Mouse (Mus musculus) megakaryocyte, adult 5-6 weeks (primary cell): ENCODE measurements around the gene Dnah2. TPM values are rescaled to one million over a fixed set of nuclear protein-coding genes. Genes with fewer than 3 reads are reported as not detected.
"Not testable (repeated sequence)": the region's sequence is repeated elsewhere in the genome, so short reads cannot be mapped to it uniquely, and the experiment has no call there.

Experiments used
- ATAC-seq: 2 replicates; pipeline ENCODE4 v1.8.0; 2016; ENCODE audit warnings: mild to moderate bottlenecking, inconsistent platforms; ENCODE audit not compliant: poor library complexity, severe bottlenecking
- total RNA-seq, 2 experiments: library from RNA; stranded (forward) in 1 of 2; stranded (reverse) in 1 of 2; fragments of 153-499, 151-499 nt in 1 of 2; fragments of 221-1000, 200-1000 nt in 1 of 2; gene quantifications; 2 replicates each; pipeline versions ENCODE4 v1.2.3 to v1.2.4; 2015 to 2017

The Dnah2 gene
- total RNA-seq, 2 experiments from 2014 or later: 0.54 to 2.1 TPM

DNA sequence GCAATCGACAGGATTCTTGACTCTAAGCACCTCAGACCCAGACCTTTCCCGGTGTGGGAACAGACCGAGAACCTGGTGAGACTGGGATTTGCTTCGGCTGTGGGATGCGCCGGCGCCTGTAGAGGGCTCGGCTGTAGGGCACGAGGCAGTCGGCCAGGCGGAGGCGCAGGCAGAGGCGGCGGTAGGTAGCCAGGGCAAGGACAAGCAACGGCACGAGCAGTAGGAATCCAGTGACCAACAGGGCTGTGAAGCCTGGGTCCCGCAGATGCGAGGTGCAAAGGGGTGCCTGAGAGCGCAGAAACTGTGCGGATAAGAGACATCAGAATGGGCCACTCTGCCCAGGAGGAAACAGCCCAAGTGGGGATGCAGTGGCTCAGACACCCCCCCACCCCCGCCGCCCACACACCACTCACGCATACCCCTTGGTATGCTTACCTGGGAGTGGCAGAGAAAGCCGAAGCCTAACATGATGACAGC lies 151.3 kb downstream of the Dnah2 start:
- ATAC-seq: no peak

DNA sequence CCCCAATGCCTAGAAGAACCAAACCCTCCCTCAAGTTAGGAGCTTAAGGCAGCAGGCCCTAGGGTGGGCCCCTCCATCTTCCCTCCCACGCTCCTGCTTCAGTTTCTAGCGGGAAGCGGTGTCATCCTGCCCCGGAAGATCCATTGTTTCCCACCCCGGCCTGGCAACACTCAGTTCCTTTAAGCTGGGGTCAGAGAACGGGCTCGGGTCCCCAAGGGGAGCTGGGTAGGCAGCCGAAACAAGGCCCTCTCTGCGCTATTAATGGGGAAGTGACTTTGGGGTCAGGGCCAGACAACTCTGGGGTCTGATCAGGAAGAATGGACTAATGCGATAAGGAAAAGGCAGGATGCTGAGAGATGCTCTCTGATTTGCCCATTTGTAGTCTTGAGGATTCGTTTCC lies 152.1 kb downstream of the Dnah2 start:
- ATAC-seq: no peak

DNA sequence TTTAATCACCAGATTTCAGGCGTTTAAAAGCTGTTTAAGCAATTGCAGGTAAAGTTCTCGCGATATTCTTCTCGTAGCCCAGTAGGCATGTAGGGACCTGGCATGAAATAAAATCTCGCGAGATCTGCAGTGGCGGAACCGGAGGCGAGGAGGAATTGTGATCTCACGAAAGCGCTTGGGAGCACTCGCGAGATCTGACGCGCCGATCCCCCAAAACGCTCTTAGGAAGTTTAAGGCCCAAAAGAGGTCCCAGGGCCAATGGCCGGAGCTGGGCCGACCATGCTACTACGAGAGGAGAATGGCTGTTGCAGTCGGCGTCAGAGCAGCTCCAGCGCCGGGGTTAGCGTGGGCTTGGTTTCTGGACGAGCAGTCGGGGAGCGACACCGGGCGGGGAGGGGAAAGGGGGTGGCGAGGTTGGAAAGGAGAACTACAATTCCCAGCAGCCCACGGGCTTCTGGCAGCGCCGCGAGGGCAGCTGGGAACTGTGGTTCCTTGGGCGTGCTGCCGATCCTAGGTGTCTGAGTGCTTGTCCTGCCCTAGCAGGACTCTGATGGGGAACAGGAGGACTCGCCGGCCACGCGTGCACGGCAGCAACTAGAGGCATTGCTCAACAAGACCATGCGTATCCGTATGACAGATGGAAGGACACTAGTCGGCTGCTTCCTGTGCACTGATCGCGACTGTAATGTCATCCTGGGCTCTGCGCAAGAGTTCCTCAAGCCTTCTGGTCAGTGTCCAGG lies 153.1 kb downstream of the Dnah2 start:
- ATAC-seq: peak; percentile 82

DNA sequence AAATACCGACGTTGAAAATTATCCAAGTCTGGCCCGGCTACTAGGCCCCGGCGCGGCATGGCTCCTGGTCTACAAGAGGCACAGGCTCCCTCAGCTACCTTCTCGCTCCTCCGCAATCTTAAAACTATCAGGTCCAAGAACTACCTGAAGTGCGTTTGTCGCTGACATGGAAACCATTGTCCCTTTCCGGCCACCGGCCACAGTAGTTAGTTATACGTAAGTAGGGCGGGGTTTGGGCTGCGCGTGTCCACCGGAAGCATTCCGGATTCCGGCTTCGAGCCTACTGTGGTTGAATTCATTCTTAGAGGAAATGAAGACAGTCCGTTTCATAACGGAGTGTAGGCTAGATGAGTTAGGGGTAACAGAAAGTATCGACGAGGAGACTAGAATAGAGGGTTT lies 153.7 kb downstream of the Dnah2 start, which contains the start of the genes Naa38 and Cyb5d1:
Naa38 (plus strand) TSS at position 253 of the 399 bp plus-strand sequence.
Cyb5d1 (minus strand) TSS at position 397 of the 399 bp plus-strand sequence.
- ATAC-seq: peak; percentile 75

DNA sequence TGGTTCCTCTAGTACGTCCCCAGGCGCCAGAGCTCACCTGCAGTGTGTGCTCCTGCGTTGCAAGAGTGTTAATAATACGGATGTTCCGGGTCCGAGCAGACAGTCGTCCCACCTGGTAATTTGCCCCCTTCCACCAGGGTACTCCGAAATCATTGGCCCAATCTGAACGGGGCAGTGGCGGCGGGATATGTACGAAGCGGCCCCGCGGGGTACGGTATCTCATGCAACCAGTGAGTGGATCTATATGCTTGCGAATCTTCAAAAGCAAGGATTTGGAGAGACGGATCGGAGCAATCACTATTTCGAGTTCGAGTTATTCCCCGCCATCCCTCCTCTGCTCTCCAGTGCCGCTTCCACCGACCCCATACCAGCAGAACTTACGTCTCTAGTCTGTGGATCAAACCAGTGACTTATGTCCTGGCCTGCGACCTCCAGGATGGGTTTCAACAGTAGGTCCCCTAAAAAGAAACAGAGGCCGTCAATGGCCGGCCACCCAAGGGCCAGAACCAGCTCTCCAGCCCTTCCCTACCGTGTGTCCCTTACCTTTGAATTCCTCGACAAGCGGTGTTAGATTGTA lies 154.2 kb downstream of the Dnah2 start:
- not testable (repeated sequence) for ATAC-seq

DNA sequence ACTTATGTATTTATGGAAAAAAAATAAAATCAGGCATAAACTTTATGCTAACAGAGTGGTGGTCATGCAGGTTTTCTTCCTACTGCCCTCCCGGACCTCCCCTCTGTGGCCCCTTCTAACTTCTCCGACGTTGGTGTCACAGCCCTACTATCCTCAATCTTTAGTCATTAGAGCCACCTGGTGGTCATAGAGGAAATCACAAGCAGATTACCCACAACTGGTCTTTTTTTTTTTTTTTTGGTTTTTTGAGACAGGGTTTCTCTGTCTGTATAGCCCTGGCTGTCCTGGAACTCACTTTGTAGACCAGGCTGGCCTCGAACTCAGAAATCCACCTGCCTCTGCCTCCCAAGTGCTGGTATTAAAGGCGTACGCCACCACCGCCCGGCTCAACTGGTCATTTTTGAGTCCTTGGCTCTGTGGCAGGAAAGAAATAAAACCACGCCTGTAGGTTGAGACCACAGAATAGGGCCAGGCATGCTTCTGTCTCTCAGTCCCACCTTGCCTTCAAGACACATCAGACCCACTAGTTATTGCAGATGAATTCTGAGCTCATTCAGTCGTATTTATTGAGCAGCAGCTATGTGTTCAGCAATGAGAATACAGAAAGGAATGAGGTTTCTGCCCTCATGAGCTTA lies 158.4 kb downstream of the Dnah2 start:
- ATAC-seq: peak; percentile 51

DNA sequence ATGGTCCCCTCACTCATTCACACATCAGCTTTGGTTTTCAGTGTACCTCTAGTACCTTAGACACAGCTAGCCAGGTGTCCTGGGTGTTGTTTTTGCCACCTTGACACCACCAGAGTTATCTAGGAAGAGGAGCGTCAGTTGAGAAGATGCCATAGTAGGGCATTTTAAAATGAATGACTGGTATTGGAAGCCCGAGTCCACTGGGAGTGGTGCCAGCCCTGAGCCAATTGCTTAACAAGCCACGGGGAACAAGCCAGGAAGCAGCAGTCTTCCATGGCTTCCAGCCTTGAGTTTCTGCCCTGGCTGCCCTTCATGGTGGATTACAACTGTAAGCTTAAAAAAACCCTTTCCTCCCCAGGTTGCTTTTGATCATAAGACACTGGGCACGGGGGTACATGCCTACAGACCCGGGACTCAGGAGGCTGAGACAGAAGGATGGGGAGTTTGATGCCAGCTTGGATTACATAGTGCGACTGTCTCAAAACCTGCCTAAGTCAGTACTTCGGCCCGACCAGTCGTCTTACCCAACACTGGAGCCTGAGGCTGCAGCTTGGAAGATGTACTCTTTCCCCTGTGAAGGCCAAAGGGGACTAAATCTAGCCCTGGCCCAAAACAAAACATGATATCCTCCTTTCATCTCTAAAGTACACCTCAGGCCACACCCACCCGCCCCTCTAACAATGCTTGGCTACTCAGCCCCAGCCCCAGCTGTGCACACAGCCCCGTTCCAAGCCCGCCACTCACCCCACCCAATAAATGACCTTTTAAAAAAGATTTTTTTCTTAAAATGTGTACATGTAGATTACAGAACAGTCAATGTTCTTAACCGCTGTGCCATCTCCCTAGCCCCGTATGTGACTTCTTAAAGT lies 159.1 kb downstream of the Dnah2 start:
- no peak for ATAC-seq

DNA sequence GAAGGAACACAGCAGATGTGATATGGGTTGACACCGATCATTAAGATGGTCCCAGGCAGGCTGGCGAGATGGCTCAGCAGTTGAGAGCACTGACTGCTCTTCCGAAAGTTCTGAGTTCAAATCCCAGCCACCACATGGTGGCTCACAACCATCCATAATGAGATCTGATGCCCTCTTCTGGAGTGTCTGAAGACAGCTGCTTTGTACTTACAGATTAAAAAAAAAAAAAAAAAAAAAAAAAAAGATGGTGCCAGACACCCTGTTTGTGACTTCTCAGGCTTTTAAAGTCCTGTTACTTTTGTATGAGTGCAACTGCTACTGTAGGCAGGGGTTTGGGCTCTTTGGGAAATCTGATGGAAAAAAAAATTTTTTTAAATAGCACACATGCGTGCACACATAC lies 160.2 kb downstream of the Dnah2 start:
- ATAC-seq: no peak

DNA sequence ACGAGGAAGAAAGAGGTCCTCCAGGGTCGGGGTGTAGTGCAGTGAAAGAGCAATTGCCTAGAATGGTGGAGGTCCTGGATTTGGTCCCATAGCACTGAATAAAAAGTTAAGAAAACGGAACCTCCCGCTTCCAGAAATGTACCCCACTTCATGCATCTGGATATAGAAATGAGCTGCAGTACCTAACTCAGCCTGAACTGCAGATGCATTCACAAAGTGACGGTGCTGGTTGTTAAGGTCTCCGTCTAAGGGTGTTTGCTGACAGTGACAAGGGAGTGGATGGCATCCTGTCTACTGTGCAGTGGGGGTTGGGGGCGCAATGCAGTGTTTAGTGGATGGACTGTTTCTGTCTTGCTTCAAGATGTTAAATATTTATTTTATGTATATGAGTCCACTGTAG lies 162.2 kb downstream of the Dnah2 start:
- ATAC-seq: no peak

DNA sequence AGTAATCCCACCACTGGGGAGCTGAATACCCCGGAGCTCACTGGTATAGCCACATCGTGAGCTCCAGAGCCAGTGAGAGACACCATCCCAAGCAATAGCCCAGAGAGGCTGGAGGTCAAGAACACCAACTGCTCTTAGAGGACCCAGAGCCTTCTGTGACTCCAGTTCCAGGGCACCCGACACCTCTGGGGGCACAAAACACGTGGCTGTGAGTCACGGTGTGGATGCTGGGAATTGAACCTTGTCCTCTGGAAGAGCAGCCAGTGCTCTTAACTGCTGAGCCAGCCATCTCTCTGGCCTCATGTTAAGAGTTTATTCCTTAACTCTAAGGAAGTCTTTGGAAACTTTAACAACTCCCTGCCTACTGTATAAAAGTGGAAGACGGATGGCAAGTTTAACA lies 163.9 kb downstream of the Dnah2 start:
- no peak for ATAC-seq

DNA sequence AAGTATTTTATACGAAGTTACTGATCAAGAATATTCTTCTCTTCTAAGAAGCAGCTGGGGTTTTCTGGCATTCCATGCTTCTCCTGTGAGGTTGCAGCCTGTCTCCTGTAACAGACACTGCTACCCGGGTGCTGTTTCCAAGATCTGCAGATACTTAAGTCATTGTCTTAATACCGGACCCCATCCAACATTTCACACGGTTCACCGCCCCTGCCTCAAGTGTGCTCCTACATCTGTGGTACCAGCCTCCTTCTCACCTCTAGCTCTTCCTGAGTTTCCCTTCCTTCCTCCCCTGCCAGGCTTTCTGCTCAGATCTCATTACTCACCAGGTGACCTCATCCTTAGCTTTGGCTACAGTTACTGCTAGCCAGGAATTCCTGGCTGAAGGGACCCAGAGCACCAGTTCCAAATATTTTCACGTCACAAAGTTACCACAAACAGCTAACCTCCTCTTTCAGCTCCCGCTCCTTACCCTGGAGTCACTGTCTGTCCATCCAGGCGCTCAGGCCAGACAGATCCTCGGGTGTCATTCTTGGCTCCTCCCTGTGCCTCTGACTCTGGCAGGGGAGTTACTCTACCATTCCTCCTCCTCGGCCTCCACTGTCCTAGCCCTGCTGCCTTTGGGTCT lies 166.3 kb downstream of the Dnah2 start:
- ATAC-seq: no peak

DNA sequence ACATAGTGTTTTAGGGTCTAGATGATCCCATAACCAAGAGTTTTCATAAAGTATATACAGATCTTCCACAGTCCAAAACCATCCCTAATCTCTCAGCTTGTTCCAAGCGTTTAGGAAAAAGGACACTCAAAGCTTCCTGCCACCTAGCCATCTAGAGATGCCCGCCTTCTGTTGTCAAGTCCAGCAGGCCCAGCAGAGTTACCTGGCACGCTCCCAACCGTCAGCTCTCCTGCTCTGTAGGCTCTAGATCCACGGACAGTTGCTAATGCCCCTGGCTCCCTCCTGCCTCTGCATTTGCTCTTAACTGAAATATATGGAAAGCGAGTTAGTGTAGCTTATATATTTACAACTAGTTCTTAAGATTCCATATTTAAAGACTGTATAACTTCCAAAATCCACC lies 167.6 kb downstream of the Dnah2 start:
- no peak for ATAC-seq

DNA sequence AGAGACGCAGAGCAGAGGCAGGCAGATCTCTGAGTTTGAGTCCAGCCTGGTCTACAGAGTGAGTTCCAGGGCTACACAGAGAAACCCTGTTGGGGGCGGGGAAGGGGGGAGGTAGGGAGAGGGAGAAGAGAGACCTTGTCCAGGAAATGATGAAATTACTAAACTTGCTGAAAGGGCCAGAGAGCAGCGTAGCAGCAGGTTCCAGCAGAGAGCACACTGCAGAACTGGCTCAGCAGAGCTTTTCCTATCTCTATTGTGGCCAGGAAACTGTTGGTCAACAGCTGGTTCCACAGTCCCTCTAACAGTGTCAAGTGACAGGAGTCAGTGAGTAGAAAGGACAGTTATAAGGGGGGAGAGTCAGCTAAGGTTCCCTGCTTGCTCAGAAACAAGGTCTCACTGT lies 169.3 kb downstream of the Dnah2 start:
- no peak; the same call in 1 of the 2 replicates for ATAC-seq

DNA sequence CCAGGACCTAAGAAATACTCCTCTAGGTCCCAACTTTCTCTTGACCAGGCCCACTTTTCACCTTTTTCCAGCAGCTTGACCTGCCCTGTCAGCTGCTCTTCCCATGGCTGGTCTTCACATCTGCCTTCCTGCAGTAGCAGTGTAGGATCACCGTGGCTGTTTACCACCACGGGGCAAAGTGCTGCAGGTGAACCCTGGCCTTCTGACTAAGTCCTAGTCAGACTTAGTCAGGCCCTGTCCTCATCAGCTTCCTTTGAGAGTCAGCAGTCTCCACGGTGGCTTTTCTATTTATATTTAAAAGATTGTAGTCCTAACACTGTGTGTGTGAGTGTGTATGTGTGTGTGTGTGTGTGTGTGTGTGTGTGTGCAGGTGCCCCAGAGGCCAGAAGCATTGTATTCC lies 171.1 kb downstream of the Dnah2 start:
- ATAC-seq: no peak

DNA sequence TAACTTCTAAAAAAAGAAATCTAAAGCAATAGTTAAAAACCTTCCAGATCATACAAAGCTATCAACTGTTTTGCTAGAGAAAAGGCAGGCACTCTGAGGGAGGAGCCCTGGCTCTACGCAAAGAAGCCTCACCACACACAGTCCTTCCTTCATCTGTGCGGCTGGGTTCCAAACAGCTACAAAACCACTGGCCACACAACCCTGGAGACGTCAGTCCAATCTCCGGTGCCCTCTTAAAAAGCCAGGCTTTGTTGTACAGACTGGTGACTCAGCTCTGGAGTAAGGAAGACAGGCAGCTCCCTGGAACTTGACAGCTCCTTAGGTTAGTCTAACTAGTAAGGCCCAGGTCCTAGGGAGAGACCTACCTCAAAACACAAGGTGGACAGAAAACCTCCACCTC lies 173.3 kb downstream of the Dnah2 start:
- ATAC-seq: no peak

DNA sequence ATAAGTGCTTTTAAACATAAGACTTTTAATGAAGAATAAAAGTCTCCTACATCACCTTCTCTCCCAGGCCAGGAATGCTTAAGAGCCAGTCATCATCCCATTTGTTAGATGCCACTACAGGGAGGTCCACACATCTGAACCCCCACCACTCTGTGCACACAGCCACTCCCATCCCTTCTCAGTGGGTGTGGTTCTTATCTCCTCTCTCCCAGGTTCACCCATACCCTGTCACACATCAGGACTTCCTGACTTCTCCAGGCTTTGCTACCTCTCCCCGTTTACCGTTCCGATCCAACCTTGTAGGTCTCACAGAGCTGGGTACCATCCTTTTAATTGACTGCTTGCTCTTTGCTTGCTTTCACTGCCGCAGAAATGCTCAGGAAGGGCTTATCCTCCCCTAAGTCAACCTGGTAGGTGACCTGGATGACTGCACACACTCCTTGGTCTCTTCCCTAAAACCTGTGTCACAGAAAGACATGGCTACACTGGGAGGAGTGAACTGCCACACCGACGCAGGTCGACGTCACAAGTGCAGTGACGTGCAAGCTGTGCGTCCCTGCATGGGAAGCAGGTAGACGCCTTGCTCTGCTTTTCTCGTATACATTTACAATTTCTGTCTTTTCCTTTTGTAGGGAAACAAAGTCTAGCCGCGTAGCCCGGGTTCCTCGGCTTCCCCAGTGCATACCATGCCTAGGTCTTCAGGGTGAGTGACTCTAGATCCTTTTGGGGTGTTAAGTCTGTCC lies 175.5 kb downstream of the Dnah2 start:
- ATAC-seq: no peak

DNA sequence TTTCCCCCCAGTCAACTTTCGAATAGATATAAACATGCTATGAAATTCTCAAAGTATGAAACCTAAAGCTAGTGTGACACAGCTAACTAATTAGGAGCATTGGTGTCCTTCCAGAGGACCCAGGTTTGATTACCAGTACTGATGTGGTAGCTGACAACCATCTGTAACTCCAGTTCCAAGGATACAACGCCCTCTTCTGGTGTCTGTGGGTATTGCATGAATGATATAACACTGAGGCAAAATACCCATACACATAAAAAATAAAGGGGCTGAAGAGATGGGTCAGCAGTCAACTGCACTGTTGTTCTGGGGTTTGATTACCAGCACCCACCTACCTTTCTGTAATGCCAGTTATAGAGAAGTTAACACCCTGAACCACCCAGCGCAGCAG lies 176.1 kb downstream of the Dnah2 start:
- ATAC-seq: no peak

DNA sequence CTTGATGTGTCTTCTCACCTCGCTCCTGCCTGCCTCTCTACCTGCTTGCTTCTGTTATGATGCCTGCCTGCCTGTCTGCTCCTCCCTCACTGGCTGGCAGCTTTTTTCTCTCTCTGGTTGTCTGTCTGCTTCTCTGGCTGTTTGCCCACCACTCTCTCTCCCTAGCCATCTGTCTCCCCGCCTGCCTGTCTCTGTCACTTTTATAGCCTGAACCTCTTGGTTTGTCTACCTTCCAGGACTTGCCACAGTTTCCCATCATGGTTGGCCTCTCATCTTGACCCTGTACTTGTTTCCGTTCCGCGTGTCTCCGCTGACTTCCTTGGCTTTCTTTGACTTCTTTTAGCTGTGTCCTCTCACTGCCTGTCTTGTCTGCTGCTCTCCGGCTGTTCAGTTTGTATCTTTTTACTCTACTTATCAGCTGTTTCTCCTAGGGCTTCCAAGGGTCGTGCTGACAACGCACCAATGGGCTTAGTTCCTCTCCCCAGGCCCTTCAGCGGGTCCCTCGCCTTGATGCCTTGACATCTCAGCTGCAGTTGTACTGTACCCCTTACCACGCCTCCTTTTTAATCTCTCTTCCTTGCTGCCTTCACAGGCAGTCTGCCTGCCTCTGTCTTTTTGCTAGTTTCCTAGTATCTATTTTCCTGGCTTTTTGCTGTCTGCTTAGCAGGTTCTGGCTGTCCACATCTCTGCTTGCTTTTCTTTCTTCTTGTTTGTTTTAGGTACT lies 176.7 kb downstream of the Dnah2 start:
- ATAC-seq: no peak

DNA sequence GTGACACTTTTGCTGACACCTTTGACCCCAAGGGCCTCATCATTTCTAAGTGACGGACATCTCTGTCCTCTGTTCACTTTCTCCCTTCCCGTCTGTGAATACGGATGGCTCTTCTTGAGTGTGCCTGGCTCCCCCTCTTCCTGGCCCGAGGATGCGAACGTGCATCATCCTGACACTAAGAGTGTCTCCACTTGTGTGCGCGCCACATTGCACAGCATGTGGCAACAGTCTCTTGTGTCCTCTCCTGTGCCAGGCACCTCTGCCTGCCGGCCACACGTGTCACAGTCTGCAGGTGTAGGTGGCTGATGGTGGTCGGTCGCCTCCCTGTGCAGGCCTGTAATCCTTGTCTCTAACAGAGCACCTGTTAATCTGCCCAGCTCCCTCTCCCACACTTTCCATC lies 177.3 kb downstream of the Dnah2 start:
- no peak for ATAC-seq
